Mouse (Mus musculus) naive thymus-derived CD4-positive, alpha-beta T cell, adult 5 months (primary cell): Measurements from ENCODE around the gene Des. TPM values are rescaled to one million over a fixed set of nuclear protein-coding genes. Genes with fewer than 3 reads are reported as not detected.

Experiments
- polyA plus RNA-seq: library from polyadenylated mRNA; unstranded; fragments of 100-300 nt; shearing (Covaris generic); gene quantifications from one replicate; pipeline ENCODE4 v1.2.1, GENCODE M21; 2017

The Des gene
- not detected for polyA plus RNA-seq

DNA sequence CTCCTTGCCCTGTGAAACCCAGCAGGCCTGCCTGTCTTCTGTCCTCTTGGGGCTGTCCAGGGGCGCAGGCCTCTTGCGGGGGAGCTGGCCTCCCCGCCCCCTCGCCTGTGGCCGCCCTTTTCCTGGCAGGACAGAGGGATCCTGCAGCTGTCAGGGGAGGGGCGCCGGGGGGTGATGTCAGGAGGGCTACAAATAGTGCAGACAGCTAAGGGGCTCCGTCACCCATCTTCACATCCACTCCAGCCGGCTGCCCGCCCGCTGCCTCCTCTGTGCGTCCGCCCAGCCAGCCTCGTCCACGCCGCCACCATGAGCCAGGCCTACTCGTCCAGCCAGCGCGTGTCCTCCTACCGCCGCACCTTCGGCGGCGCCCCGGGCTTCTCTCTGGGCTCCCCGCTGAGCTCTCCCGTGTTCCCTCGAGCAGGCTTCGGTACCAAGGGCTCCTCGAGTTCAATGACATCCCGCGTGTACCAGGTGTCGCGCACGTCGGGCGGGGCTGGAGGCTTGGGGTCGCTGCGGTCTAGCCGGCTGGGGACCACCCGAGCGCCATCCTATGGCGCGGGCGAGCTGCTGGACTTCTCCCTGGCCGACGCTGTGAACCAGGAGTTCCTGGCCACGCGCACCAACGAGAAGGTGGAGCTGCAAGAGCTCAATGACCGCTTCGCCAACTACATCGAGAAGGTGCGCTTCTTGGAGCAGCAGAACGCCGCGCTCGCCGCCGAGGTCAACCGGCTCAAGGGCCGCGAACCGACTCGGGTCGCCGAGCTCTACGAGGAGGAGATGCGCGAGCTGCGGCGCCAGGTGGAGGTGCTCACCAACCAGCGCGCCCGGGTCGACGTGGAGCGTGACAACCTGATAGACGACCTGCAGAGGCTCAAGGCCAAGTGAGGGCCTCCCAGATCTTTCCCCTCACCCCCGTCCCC lies at the start of gene Des:
Gene Des (plus strand): TSS at position 218 of the 920 bp plus-strand sequence.

DNA sequence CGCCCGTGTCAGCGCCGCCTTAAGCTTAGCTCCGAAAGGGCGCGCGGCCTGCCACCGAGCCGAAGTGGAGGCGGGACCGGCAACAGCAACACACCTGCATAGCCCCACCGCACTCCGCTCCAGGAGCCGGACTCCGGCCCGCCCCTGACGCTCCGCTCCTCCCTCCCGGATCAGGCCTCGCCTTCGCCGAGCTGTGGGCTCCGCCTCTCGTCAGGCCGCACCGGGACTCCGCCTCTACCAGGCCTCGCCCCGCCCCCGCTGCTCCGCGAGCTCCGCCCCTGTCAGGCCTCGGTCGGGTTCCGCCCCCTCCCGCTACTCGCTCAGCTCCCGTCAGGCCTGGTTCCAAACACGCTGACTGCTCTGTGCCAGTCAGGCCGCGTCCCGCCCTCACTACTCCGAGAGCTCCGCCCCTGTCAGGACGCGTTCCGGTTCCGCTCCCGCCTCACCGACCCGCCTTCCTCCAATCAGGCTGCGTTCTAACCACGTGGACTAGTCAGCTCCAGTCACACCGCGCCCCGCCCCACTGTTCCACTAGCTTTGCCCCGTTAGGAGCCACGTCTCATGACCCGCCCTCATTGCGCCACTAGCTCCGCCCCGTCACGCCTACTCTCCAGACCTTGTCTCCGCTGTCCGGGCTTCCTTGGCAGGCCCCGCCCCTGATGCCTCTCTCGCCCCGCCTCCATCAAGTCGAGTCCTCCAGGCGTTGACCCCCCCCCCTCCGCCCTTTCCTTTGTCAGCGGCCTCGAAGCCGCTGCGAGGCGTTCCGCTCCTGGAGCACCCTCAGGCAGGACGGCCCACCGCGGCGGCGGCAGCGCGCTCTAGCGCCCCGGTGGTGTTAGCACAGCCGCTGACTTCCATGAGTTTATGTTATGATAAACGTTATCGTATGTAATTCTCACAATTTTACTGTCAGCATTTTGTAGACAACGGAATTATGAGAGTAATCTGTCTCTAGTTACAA lies 42.6 kb upstream of the Des start, which contains the start of gene Dnpep:
Gene Dnpep (minus strand): TSS at position 750 of the 961 bp plus-strand sequence.

DNA sequence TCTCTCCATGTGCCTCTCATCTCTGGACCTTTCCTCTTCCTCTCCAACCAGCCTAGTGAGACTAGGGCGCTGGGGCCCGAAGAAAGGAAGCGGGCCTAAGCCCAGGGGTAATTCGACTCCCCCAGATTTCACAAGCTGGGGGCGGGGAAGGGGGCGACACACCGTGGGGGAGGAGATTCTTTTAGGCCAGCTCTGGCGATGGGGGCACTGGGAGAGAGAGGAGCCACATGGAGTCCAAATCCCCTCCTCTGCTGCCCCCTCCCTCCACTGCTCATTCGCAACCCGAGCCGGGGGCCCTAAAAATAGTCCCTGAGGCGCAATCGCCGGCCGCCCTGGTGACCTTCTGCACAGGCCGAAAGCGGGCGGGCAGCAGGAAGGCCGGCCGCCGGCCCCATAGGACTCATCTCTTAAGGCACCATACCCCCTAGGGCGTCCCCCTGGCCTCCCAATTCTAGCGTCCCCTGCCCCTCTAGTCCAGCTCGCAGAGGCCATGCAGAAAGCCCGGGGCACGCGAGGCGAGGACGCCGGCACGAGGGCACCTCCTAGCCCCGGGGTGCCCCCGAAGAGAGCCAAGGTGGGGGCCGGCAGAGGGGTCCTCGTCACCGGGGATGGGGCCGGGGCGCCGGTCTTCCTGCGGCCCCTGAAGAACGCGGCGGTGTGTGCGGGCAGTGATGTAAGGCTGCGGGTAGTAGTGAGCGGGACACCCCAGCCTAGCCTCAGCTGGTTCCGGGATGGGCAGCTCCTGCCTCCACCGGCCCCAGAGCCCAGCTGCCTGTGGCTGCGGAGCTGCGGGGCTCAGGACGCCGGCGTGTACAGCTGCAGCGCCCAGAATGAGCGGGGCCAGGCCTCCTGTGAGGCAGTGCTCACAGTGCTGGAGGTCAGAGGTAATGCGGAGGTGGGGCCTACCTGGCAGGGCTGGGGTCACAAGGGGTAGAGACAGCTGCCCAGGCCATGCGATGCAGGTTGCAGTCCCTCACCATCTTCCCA lies 15.1 kb downstream of the Des start, which contains the start of gene Speg:
Gene Speg (plus strand): TSS at position 348 of the 987 bp plus-strand sequence.

Other genes with a start within 250 kb of the Des start
- 8.8 TPM for gene Nhej1, start 235.1 kb upstream of the Des start, polyA plus RNA-seq
- 0.61 TPM for gene Slc23a3, start 226.4 kb upstream of the Des start, polyA plus RNA-seq
- gene Cnppd1, start 217.6 kb upstream of the Des start, polyA plus RNA-seq = 211 TPM
- 102 TPM for gene Retreg2, start 217.6 kb upstream of the Des start, polyA plus RNA-seq
- 85.3 TPM for gene Zfand2b, start 191.7 kb upstream of the Des start, polyA plus RNA-seq
- 5.2 TPM for gene Abcb6, start 179.9 kb upstream of the Des start, polyA plus RNA-seq
- gene Ankzf1, start 168.2 kb upstream of the Des start, polyA plus RNA-seq = 32.7 TPM
- 38.6 TPM for gene Atg9a, start 168.1 kb upstream of the Des start, polyA plus RNA-seq
- gene Glb1l, start 149.5 kb upstream of the Des start, polyA plus RNA-seq = 6.1 TPM
- gene Stk16, start 149.5 kb upstream of the Des start, polyA plus RNA-seq = 71.7 TPM
- 162 TPM for gene Tuba4a, start 140.5 kb upstream of the Des start, polyA plus RNA-seq
- not detected for gene A630095N17Rik, start 128.2 kb upstream of the Des start, polyA plus RNA-seq
- gene Dnajb2, start 123.9 kb upstream of the Des start, polyA plus RNA-seq = 61.6 TPM
- gene Ptprn, start 95.8 kb upstream of the Des start, polyA plus RNA-seq = 0.39 TPM
- gene Resp18, start 81.9 kb upstream of the Des start, polyA plus RNA-seq = not detected
- gene Dnpep, start 42.3 kb upstream of the Des start, polyA plus RNA-seq = 53.1 TPM
- gene Speg, start 15.0 kb downstream of the Des start, polyA plus RNA-seq = 0.36 TPM
- 73.3 TPM for gene Gmppa, start 75.6 kb downstream of the Des start, polyA plus RNA-seq
- not detected for gene Asic4, start 90.1 kb downstream of the Des start, polyA plus RNA-seq
- gene Chpf, start 119.0 kb downstream of the Des start, polyA plus RNA-seq = 36.0 TPM
- gene Tmem198, start 119.2 kb downstream of the Des start, polyA plus RNA-seq = 1.9 TPM
- gene Obsl1, start 146.1 kb downstream of the Des start, polyA plus RNA-seq = not detected
- gene Inha, start 146.7 kb downstream of the Des start, polyA plus RNA-seq = not detected
- gene Stk11ip, start 161.2 kb downstream of the Des start, polyA plus RNA-seq = 39.2 TPM
- gene Slc4a3, start 185.9 kb downstream of the Des start, polyA plus RNA-seq = not detected